Mouse (Mus musculus) erythroblast, embryonic 14.5 days (primary cell): ENCODE data around the gene Fut1. TPM values are rescaled to one million over a fixed set of nuclear protein-coding genes. Genes with fewer than 3 reads are reported as not detected.
"Not testable (repeated sequence)": the region's sequence is repeated elsewhere in the genome, so short reads cannot be mapped to it uniquely, and the experiment has no call there.

Source experiments
- H3K27me3 ChIP-seq: 2 replicates; pipeline ENCODE4 v1.6.1; 2012; ENCODE audit warnings: inconsistent platforms; ENCODE audit not compliant: control insufficient read depth
- H3K36me3 ChIP-seq: 2 replicates; pipeline ENCODE4 v1.6.1; 2012; ENCODE audit warnings: mild to moderate bottlenecking, inconsistent platforms; ENCODE audit not compliant: control insufficient read depth
- H3K4me1 ChIP-seq: 2 replicates; pipeline ENCODE4 v1.6.1; 2012; ENCODE audit warnings: inconsistent platforms; ENCODE audit not compliant: control insufficient read depth
- H3K4me3 ChIP-seq: replicated peaks from 2 replicates; pipeline ENCODE3; 2012; ENCODE audit warnings: moderate library complexity, mild to moderate bottlenecking, inconsistent platforms
- H3K9me3 ChIP-seq: 2 replicates; pipeline ENCODE4 v1.6.1; 2012; ENCODE audit warnings: low read length, inconsistent platforms, mixed read lengths; ENCODE audit not compliant: control insufficient read depth
- GATA1 ChIP-seq: IDR thresholded peaks from 2 replicates; pipeline ENCODE4 v1.6.1; 2012; ENCODE audit warnings: low read length, inconsistent platforms, mixed read lengths
- TAL1 ChIP-seq: IDR thresholded peaks from 3 replicates; pipeline ENCODE4 v1.6.1; 2012; ENCODE audit warnings: low read length, inconsistent platforms, mixed read lengths
- polyA plus RNA-seq: library from polyadenylated mRNA; stranded (reverse); fragments of >175 nt; gene quantifications from 2 replicates; pipeline ENCODE4 v1.2.3, GENCODE M21; 2012

The Fut1 gene
- polyA plus RNA-seq, 1 experiment = not detected

DNA sequence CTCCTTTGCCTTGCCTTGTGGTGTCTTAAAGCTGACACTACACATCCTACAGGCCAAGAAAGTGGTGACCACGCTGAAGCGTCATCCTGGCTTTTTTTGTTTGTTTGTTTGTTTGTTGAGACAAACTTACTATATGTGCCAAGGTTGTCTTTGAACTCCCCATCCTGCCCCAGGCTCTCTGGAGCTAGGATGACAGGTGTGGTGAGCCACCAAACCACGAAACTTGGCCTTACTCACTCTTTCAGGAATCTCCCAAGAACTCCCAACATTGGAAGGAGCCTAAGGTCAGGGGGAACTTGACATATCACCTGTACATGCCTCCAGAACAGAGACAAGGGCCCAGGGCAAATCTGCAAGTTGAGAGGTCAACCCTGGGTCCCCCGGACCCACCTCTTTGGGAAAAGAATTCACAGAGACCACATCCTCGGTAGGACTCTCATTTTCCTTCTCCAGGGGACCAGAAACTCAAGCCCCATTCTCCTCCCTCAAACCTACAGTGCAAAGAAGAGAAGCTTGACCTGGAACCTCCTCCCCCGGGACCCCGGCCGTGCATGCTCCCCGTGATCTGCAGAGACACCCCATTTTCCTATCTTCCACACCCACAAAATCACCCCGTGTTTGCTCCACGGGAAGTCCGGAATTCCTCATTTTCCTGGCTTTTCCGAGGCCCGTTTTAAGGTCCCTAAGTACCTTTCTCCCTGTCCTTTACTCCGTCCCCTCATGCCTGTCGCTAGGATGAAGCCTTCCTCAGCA, 25.6 kb downstream of the Fut1 start:
- Histone ChIP-seq H3K4me3 (peak overlapping the region; percentile 28), H3K9me3 (no peaks in the 10 kb centered on the region), H3K4me1 (peaks cover 16% of the 10 kb centered on the region), H3K27me3 (peaks cover 30% of the 10 kb centered on the region), H3K36me3 (no peaks in the 10 kb centered on the region)
- TF ChIP-seq GATA1 (no peak), TAL1 (no peak)

- H3K4me3 ChIP-seq = peak overlapping the region; percentile 28
- H3K36me3 ChIP-seq = no peaks in the 10 kb centered on the region
- peaks cover 16% of the 10 kb centered on the region for H3K4me1 ChIP-seq
- no peaks in the 10 kb centered on the region for H3K9me3 ChIP-seq
- no peak for TF ChIP-seq TAL1
- no peak for TF ChIP-seq GATA1
- H3K27me3 ChIP-seq = peaks cover 30% of the 10 kb centered on the region
Observed at GRCm38 (mm10) chr7:45643441-45644178, 26.5 kb downstream of the Fut1 start.

DNA sequence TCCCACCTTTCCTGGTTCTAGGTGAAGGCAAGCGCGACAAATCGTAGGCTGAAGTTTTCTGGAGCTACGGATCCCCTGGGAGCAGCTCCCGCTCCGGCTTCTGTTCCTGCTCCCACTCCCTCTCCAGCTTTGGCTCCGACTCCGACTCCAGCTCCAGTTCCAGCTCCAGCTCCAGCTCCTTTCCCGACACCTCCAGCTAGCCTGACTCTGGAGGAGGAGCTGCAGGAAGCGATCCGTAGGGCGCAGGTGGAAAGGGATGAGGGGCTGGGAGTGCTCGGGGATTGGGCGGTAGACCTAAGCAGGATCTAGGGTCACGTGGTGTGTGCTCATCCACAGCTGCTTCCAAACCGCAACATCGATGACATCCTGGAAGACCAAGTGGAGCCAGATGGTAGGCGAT, 27.1 kb downstream of the Fut1 start:
- Histone ChIP-seq H3K27me3 (peaks cover 30% of the 10 kb centered on the region), H3K4me3 (no peak overlapping the region), H3K9me3 (no peaks in the 10 kb centered on the region), H3K4me1 (peaks cover 16% of the 10 kb centered on the region), H3K36me3 (no peaks in the 10 kb centered on the region)
- TF ChIP-seq TAL1 (no peak), GATA1 (no peak)

DNA sequence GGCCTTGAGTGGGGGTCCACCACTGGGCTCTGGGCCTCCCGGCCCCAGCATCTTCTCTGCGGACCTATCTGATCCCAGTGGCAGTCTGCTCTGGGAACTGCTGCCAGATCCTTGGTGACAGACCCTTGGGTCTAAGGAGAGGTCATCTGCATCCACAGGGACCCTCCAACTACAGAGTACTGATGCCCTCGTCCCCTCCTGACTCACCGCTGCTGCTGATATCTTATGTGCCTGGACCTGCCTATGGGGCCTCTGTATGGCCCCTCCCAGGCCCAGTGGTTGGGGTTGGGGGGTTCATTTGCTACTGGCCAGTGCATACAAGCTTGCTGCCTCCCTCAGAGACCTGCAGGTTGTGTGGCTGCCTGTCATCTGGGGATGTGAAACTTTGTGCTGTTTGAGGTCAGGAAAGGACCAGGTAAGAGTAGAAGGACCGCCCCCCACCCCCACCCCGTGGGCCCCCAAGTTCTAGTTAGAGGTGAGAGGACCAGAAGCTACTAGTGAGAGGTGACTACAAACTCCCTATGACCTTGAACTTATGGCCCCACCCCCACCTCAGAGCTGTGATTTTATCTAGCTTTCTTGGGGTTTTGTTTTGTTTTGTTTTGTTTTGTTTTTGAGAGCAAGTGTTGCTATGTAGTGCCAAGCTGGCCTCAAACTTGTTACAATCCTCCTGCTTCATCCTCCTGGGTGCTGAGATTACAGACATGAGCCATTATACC, 27.9 kb downstream of the Fut1 start:
- Histone ChIP-seq H3K27me3 (peaks cover 30% of the 10 kb centered on the region), H3K4me3 (no peak overlapping the region), H3K4me1 (peaks cover 16% of the 10 kb centered on the region), H3K9me3 (no peaks in the 10 kb centered on the region), H3K36me3 (no peaks in the 10 kb centered on the region)
- TF ChIP-seq TAL1 = no peak
- no peak for TF ChIP-seq GATA1

DNA sequence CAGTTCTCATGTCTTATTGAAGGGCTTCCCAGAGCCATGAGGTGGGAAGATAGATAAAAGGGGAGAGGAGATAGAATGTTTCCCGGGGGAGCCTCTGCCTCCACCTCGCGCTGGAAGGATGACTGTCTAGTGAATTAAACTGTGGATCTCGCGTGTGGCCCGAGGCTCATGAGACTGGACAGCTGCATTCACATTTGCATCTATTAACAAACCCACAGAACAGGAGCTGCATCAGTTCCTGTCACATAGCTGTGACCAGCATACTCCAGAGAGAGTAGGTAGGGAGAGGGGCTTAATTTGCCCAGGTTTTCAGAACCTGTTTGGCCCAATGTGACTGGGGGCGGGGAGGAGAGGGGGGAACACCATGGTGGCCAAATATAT, 28.5 kb downstream of the Fut1 start:
- no peak overlapping the region for H3K4me3 ChIP-seq
- H3K36me3 ChIP-seq = no peaks in the 10 kb centered on the region
- H3K27me3 ChIP-seq = peaks cover 30% of the 10 kb centered on the region
- TF ChIP-seq GATA1 = no peak
- no peak for TF ChIP-seq TAL1
- H3K9me3 ChIP-seq = no peaks in the 10 kb centered on the region
- H3K4me1 ChIP-seq = peaks cover 16% of the 10 kb centered on the region

- peaks cover 28% of the 10 kb centered on the region for H3K27me3 ChIP-seq
- TF ChIP-seq TAL1 (no peak), GATA1 (no peak)
- no peaks in the 10 kb centered on the region for H3K9me3 ChIP-seq
- no peaks in the 10 kb centered on the region for H3K36me3 ChIP-seq
- no peak overlapping the region for H3K4me3 ChIP-seq
- H3K4me1 ChIP-seq = peaks cover 16% of the 10 kb centered on the region
Observed at GRCm38 (mm10) chr7:45646671-45647070, 29.6 kb downstream of the Fut1 start.

DNA sequence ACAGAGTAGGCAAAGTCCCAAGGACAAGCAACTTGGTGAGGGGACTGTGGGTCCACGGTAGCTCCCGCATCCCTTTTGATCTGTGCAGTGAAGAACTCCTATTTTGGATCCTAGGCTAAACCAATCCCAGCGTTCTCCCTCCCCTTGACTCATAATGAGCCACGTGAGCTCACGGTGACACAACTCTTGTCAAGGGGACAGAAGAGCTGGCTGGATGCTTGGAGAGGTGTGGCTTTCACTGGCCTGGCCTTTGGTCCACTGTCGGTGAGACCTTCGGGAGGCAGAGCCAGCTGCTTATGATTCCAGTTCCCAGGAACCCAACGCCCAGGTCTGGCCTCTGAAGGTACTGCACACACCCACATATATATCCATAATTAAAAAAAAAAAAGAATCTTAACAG, 32.3 kb downstream of the Fut1 start:
- no peaks in the 10 kb centered on the region for H3K9me3 ChIP-seq
- TF ChIP-seq TAL1 (no peak), GATA1 (no peak)
- H3K4me3 ChIP-seq = no peak overlapping the region
- peaks cover 10% of the 10 kb centered on the region for H3K27me3 ChIP-seq
- H3K36me3 ChIP-seq = no peaks in the 10 kb centered on the region
- H3K4me1 ChIP-seq = peaks cover 2% of the 10 kb centered on the region

DNA sequence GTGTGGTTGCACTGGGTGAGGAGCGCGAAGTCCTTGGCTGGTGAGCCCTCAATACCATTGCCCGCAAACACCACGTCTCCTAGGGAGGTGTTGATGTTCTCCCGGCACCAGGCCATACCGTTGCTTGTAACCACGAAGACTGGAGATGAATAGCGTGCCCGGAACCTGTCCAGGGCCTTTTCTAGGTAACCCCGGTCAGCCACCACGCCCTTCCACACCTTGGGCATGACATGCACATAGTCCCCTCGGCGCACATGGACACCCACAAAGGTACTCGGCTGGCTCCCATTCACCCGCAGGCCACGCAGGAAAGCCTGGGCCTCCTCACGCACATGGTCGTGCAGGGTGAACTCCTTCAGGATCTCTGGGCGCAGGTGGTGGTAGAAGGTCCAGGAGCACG, 33.4 kb downstream of the Fut1 start:
- not testable (repeated sequence) for H3K36me3 ChIP-seq, H3K4me3 ChIP-seq, H3K9me3 ChIP-seq, H3K27me3 ChIP-seq, H3K4me1 ChIP-seq

GRCm38 (mm10) chr7:45654424-45655047, 37.4 kb downstream of the Fut1 start:
- no peaks in the 10 kb centered on the region for H3K9me3 ChIP-seq
- H3K4me1 ChIP-seq = peaks cover 5% of the 10 kb centered on the region
- no peak overlapping the region for H3K4me3 ChIP-seq
- TF ChIP-seq GATA1 (no peak), TAL1 (no peak)
- no peaks in the 10 kb centered on the region for H3K36me3 ChIP-seq
- H3K27me3 ChIP-seq = no peaks in the 10 kb centered on the region
